ENCODE assay signal across 9 mouse cellular contexts in the genomic region with DNA sequence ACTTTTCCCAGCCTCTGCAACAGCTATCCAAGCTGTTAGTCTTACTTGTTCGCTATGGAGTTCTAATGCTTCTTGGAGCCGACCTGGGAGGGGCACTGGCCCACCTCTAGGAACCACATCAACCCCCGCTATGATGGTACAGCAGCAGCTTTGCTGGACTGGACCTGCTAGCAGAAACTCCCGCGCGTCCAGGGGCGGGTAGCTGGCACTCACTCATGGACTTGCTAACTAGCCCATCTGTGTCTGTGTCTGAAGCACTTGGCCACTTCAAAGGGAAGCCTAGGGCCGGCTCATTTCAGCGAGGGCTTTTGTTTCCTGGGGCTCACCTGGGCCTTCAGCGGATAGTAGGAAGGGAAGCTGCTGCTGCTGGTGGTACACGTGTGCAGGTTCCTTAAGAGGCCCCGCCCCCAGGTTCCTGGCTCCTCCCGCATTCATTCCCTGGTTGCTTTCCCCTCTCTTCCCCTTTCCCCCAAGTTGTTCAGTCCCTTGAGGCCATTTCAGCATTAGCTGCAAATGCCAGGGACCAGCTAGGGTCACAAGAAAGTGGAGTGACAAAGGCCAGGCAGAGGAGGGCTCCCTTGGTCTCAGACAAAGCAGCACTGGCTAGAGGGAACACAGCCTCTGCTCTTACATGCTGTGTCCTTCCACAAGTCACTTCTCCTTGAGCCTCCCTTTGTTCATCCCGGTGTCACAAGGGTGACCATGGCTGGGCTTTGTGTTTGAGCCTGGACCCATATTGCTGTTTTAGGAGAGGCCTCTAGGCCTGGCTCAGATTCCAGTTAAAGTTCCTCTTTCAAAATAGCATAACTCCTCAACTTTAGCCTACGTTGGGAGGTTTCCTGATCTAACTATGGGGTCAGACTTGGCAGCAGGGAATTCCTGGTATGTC. TPM values are rescaled to one million over a fixed set of nuclear protein-coding genes. Genes with fewer than 3 reads are reported as not detected.
DNase-seq lines count a peak whose midpoint lies in the region; ATAC-seq and TF ChIP-seq lines count a peak whose summit lies in the region.
"Had no signal": no experiment of that assay in that cellular context is flagged by ENCODE, and none has a peak within 500 bp of the region (broad histone marks: within the 10 kb centered on the region; RNA-seq: fewer than 3 reads in every experiment).

A gene (minus strand): TSS at position 393 of the 889 bp plus-strand sequence.

- TF ChIP-seq EP300 in liver, embryonic 14.5 days (IDR thresholded peaks at IDR 0.05; ENCODE audit: low read depth) = no peak

- H3K9me3 ChIP-seq in embryonic facial prominence, embryonic 14.5 days (ENCODE audit: control insufficient read depth, low read length) = no peaks in the 10 kb centered on the region
- H3K9me3 ChIP-seq in hindbrain, embryonic 16.5 days (ENCODE audit: control insufficient read depth, low read length) = no peaks in the 10 kb centered on the region
- no peaks in the 10 kb centered on the region for H3K9me3 ChIP-seq in liver, embryonic 14.5 days (ENCODE audit: control insufficient read depth, low read length)
- H3K9me3 ChIP-seq in neural tube, embryonic 14.5 days (ENCODE audit: control insufficient read depth, low read length) = no peaks in the 10 kb centered on the region

- peak within 1 kb of the TSS; percentile 19 for H3K27ac ChIP-seq in layer of hippocampus, adult 2 months
- H3K27ac ChIP-seq in embryonic facial prominence, embryonic 14.5 days (replicated peaks; ENCODE audit: low read depth, low read length) = peak within 1 kb of the TSS; percentile 34
- H3K27ac ChIP-seq in hindbrain, embryonic 16.5 days (ENCODE audit: low read depth, low read length) = peak within 1 kb of the TSS; percentile 31; the same call in 1 of the 2 replicates
- H3K27ac ChIP-seq in liver, embryonic 14.5 days = no peak within 1 kb of the TSS
- H3K27ac ChIP-seq in neural tube, embryonic 14.5 days (ENCODE audit: low read depth, low read length) = no peak within 1 kb of the TSS

- H3K36me3 ChIP-seq in embryonic facial prominence, embryonic 14.5 days (ENCODE audit: control insufficient read depth, insufficient read depth, low read length) = no peaks in the 10 kb centered on the region
- H3K36me3 ChIP-seq in hindbrain, embryonic 16.5 days (ENCODE audit: control insufficient read depth, insufficient read depth, low read length) = no peaks in the 10 kb centered on the region
- H3K36me3 ChIP-seq in liver, embryonic 14.5 days (replicated peaks; ENCODE audit: control insufficient read depth, insufficient read depth, low read depth) = no peaks in the 10 kb centered on the region
- no peaks in the 10 kb centered on the region for H3K36me3 ChIP-seq in neural tube, embryonic 14.5 days (ENCODE audit: control insufficient read depth, insufficient read depth, low read length)

- peak in 1 of 2 experiments; percentile 23 for DNase-seq in layer of hippocampus, adult 2 months (ENCODE audit: low spot score in 2 of 2)
- no peak for DNase-seq in layer of hippocampus, adult 9-11 months
- peak; percentile 54 for DNase-seq in embryonic facial prominence, embryonic 14.5 days (ENCODE audit: low spot score)
- no peak for DNase-seq in liver, embryonic 14.5 days (ENCODE audit: low read depth in 3 of 3, low spot score in 3 of 3)
- DNase-seq in natural killer cell, adult 2 months (ENCODE audit: low spot score in 2 of 2) = no peak
- DNase-seq in cerebellum, adult 11 months = no peak

- H3K27me3 ChIP-seq in embryonic facial prominence, embryonic 14.5 days (replicated peaks; ENCODE audit: control insufficient read depth, insufficient read depth, low read length) = no peaks in the 10 kb centered on the region
- no peaks in the 10 kb centered on the region for H3K27me3 ChIP-seq in hindbrain, embryonic 16.5 days (replicated peaks; ENCODE audit: control insufficient read depth, insufficient read depth, low read length)
- H3K27me3 ChIP-seq in liver, embryonic 14.5 days (ENCODE audit: control insufficient read depth, insufficient read depth, low read length) = peaks cover 7% of the 10 kb centered on the region
- H3K27me3 ChIP-seq in neural tube, embryonic 14.5 days (ENCODE audit: control insufficient read depth, insufficient read depth, low read length) = peaks cover 4% of the 10 kb centered on the region

- H3K4me2 ChIP-seq in embryonic facial prominence, embryonic 14.5 days (ENCODE audit: low read depth, low read length) = peak within 1 kb of the TSS; percentile 60
- peak within 1 kb of the TSS; percentile 79 for H3K4me2 ChIP-seq in hindbrain, embryonic 16.5 days (ENCODE audit: low read length)
- H3K4me2 ChIP-seq in liver, embryonic 14.5 days (ENCODE audit: low read depth) = peak within 1 kb of the TSS; percentile 2; the same call in 1 of the 2 replicates
- H3K4me2 ChIP-seq in neural tube, embryonic 14.5 days (ENCODE audit: low read depth, low read length) = peak within 1 kb of the TSS; percentile 63

- 0 out of 2 replicates have a peak, but pooled peaks have one; percentile 6 for ATAC-seq in embryonic facial prominence, embryonic 14.5 days (ENCODE audit: low read depth)
- ATAC-seq in hindbrain, embryonic 16.5 days = peak; percentile 59
- ATAC-seq in liver, embryonic 14.5 days (ENCODE audit: insufficient read depth) = no peak
- peak; percentile 48 for ATAC-seq in neural tube, embryonic 14.5 days (ENCODE audit: low read depth)

- peaks cover 11% of the 10 kb centered on the region for H3K4me1 ChIP-seq in embryonic facial prominence, embryonic 14.5 days (ENCODE audit: control insufficient read depth, insufficient read depth, low read length)
- H3K4me1 ChIP-seq in hindbrain, embryonic 16.5 days (ENCODE audit: control insufficient read depth, insufficient read depth, low read depth, low read length) = peaks cover 20% of the 10 kb centered on the region
- peaks cover 0 to 5% of the 10 kb centered on the region in 2 experiments; a peak in 2 of 4 replicates for H3K4me1 ChIP-seq in liver, embryonic 14.5 days (replicated peaks; ENCODE audit: control insufficient read depth in 2 of 2, insufficient read depth in 2 of 2, low read length in 1 of 2)
- H3K4me1 ChIP-seq in neural tube, embryonic 14.5 days (ENCODE audit: control insufficient read depth, insufficient read depth, low read length) = peaks cover 14% of the 10 kb centered on the region; the same call in 1 of the 2 replicates

- peak within 1 kb of the TSS; percentile 35; the same call in 1 of the 2 replicates for H3K9ac ChIP-seq in embryonic facial prominence, embryonic 14.5 days (ENCODE audit: low read depth, low read length)
- H3K9ac ChIP-seq in hindbrain, embryonic 16.5 days (ENCODE audit: low read depth, low read length) = peak within 1 kb of the TSS; percentile 50
- no peak within 1 kb of the TSS for H3K9ac ChIP-seq in liver, embryonic 14.5 days (replicated peaks)
- 0 out of 2 replicates have a peak within 1 kb of the TSS, but pooled peaks have one; percentile 32 for H3K9ac ChIP-seq in neural tube, embryonic 14.5 days (replicated peaks; ENCODE audit: low read depth, low read length)

- TF ChIP-seq CTCF in layer of hippocampus, adult 2 months (conservative IDR thresholded peaks at IDR 0.05) = no peak
- no peak for TF ChIP-seq CTCF in liver, embryonic 14.5 days (IDR thresholded peaks at IDR 0.05; ENCODE audit: low read depth)

- H3K4me3 ChIP-seq in layer of hippocampus, adult 2 months = peak within 1 kb of the TSS; percentile 46
- peak within 1 kb of the TSS; percentile 23 for H3K4me3 ChIP-seq in embryonic facial prominence, embryonic 14.5 days (ENCODE audit: low read depth, low read length)
- H3K4me3 ChIP-seq in hindbrain, embryonic 16.5 days (ENCODE audit: low read length) = peak within 1 kb of the TSS; percentile 39
- H3K4me3 ChIP-seq in liver, embryonic 14.5 days (ENCODE audit: insufficient read depth in 1 of 2, low read depth in 2 of 2, low read length in 2 of 2) = no peak within 1 kb of the TSS
- peak within 1 kb of the TSS; percentile 24 for H3K4me3 ChIP-seq in neural tube, embryonic 14.5 days (ENCODE audit: low read depth, low read length)

- 5% methylated on average over 15 of the region's 15 CpGs for WGBS in embryonic facial prominence, embryonic 14.5 days
- 6% methylated on average over 15 of the region's 15 CpGs for WGBS in hindbrain, embryonic 16.5 days
- 11% methylated on average over 15 of the region's 15 CpGs for WGBS in liver, embryonic 14.5 days (ENCODE audit: insufficient replicate concordance)
- WGBS in neural tube, embryonic 14.5 days = 10% methylated on average over 15 of the region's 15 CpGs

RNA-seq across cellular contexts. Expression of the gene that starts here (rescaled TPM):
- under 1 TPM; 0.13 to 0.17 TPM for total RNA-seq in layer of hippocampus, adult 2 months (2021)
- 1.0 and 2.1 TPM in 2 replicates for polyA plus RNA-seq in embryonic facial prominence, embryonic 14.5 days (2014; fragmentation: Nextera tagmentation; extraction: Ambion mirVana)
- polyA plus RNA-seq in hindbrain, embryonic 16.5 days (2015; fragmentation: Nextera tagmentation; extraction: Ambion mirVana) = 0.28 and 0.46 TPM in 2 replicates
- 0.01 TPM in 1 of 2 replicates, not detected in the other for polyA plus RNA-seq in liver, embryonic 14.5 days (2012; rRNA removed)
- not detected in 2 replicates for polyA plus RNA-seq in liver, embryonic 14.5 days (2014; fragmentation: Nextera tagmentation; extraction: Ambion mirVana)
- 0.16 and 0.17 TPM in 2 replicates for polyA plus RNA-seq in neural tube, embryonic 14.5 days (2014; fragmentation: Nextera tagmentation; extraction: Ambion mirVana)
- total RNA-seq: MEL had no signal

Comparison
In these comparisons a context has a peak if more than half of its experiments do, and no peak if none do; other contexts are left out.
1. Peak in ATAC-seq, H3K4me3 ChIP-seq, H3K27ac ChIP-seq, H3K9ac ChIP-seq and H3K4me2 ChIP-seq in hindbrain, embryonic 16.5 days; RNA of the gene not detected or under 1 TPM.
2. Peak in ATAC-seq, H3K4me3 ChIP-seq, H3K9ac ChIP-seq and H3K4me2 ChIP-seq in neural tube, embryonic 14.5 days; RNA of the gene not detected or under 1 TPM.
3. H3K27ac ChIP-seq: peak in layer of hippocampus, adult 2 months (single experiment) and embryonic facial prominence, embryonic 14.5 days (single experiment); none in liver, embryonic 14.5 days (single experiment) and neural tube, embryonic 14.5 days (single experiment).
4. H3K4me3 ChIP-seq: peak in layer of hippocampus, adult 2 months (single experiment) and embryonic facial prominence, embryonic 14.5 days (single experiment); none in liver, embryonic 14.5 days (0 of 2).
5. H3K4me2 ChIP-seq: peak in every context shown above with its lines; median percentile 79 in hindbrain, embryonic 16.5 days; 63 in neural tube, embryonic 14.5 days; 60 in embryonic facial prominence, embryonic 14.5 days; 2 in liver, embryonic 14.5 days.